Mouse (Mus musculus) gonadal fat pad, adult 2 months (tissue): ENCODE data around the gene Wnt6. TPM values are rescaled to one million over a fixed set of nuclear protein-coding genes. Genes with fewer than 3 reads are reported as not detected.
"Not testable (repeated sequence)": the region's sequence is repeated elsewhere in the genome, so short reads cannot be mapped to it uniquely, and the experiment has no call there.

Source experiments
- DNase-seq: peaks from one replicate; pipeline ENCODE4 v3.0.0-alpha.2; 2012; ENCODE audit warnings: low read depth
- polyA plus RNA-seq: library from polyadenylated mRNA; depleted of rRNA; stranded (reverse); fragments of >200 nt; gene quantifications from 2 replicates; pipeline ENCODE4 v1.2.3, GENCODE M21; 2012; rRNA removed

The Wnt6 gene
- polyA plus RNA-seq, 1 experiment, result 7.4 TPM

DNA sequence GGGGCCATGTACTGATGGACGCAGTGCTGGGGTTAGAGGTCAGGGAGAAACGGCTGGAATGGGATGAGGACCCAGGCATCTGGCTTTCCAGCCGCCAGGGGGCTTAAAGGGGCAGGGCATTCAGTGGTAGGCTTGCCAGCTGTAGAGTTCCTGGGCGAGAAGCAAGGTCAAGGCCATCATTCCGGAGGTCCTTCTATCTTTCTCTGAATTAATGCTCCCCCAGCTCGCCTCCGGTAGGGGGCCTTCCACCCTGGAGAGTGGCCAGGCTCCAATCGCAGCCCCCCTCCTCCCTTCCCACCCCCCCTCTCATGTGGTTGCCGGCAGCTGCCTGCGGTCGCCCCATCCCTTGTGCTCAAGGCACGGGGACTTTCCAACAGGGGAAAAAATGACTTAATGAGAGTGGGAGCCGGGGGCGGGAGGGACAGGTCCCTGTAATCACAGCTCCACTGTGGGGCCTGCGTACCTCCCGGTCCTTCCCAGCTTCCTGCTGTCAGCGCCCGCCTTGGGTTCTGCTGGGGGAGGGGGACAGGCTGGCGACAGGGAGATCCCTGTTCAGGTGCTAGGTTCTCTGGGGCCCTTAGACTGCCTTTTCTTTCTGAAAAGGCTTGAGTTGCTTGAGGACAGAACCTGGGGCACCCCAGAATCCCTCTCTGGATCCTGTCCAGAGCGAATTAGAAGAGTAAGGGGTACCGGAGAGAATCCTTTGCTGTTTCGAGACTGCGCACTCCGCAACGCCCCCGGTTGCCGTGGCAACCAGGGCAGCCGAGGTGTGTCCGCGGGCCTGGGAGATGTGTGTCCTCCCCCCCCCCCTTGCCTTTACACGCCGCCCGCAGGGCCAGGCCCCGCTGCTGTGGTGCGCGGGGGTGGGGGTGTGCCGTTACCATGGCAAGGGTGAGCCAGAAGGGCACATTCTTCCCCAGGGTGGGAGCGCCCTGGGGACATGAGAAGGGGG is 34.9 kb downstream of the Wnt6 start:
- no peak for DNase-seq

GRCm38 (mm10) chr1:74807551-74808071 is 35.9 kb downstream of the Wnt6 start:
- no peak for DNase-seq

- DNase-seq, result no peak
Measured at GRCm38 (mm10) chr1:74808078-74808477, 36.4 kb downstream of the Wnt6 start.

GRCm38 (mm10) chr1:74809007-74809406 is 37.3 kb downstream of the Wnt6 start:
- DNase-seq, result no peak

DNA sequence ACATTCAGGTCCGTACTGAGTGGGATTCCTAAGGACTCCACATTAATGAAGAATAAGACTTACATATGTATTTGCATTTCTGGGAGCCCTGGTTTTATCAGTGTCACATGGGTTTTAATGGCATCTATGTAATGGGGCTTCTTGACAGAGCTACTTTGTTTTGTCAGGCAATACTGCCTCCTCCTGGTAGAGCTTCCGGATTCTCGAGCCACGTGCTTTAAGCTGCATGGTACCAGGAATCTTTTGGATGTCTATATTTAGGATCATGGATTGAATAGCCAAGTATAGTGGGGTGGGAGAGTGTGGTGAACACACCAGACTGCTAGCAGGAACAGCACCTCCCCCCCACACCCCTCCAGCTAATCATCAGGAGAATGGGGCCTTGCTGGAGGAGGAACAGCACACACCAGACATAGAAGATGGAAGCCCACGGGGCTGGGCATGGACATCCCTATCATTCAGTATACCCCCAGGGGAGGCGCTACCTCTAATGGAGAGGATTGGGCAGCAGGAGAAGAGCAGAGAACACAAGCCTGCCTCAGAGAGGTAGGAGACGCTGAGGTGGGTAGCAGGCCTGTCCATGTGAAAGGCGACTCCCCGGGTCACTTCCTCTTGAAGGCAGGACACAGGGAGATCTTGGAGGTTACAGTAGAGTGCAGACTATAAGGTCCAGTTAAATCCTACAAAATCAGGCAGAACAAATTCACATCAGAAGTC is 43.4 kb downstream of the Wnt6 start:
- DNase-seq, result no peak

DNA sequence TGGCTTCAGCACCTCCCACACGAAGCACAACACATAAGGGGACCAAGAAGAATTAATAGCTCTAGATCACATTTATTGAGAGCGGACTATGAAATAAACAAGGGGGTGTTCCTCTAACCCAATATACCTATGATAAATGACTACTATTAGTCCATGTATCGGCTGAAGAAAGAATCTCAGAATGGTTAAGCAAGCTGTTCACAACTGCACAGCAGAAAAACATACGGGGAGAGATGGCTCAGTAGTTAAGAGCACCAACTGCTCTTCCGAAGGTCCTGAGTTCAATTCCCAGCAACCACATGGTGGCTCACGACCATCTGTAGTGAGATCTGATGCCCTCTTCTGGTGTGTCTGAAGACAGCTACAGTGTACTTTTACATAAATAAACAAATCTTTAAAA is 44.3 kb downstream of the Wnt6 start:
- DNase-seq, result not testable (repeated sequence)

- no peak for DNase-seq
Measured at GRCm38 (mm10) chr1:74816612-74817199, 45.0 kb downstream of the Wnt6 start.

GRCm38 (mm10) chr1:74817219-74817618 is 45.5 kb downstream of the Wnt6 start:
- DNase-seq, result no peak

DNA sequence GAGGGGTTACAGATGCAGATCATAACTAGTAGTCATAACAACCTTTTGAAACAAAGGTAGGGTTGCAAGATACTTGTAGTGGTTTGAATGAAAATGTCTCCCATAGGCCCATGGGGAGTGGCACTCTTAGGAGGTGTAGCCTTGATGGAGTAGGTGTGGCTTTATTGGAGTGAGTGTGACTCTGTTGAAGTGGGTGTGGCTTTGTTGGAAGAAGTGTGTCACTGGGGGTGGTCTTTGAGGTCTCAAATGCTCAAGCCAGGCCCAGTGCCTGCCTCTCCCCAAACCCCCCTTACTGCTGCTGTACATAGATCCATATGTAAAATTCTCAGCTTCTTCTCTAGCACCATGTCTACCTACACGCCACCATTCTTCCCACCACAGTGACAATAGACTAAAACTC is 46.8 kb downstream of the Wnt6 start:
- no peak for DNase-seq

- not testable (repeated sequence) for DNase-seq
Measured at GRCm38 (mm10) chr1:74823598-74823997, 51.9 kb downstream of the Wnt6 start.

DNA sequence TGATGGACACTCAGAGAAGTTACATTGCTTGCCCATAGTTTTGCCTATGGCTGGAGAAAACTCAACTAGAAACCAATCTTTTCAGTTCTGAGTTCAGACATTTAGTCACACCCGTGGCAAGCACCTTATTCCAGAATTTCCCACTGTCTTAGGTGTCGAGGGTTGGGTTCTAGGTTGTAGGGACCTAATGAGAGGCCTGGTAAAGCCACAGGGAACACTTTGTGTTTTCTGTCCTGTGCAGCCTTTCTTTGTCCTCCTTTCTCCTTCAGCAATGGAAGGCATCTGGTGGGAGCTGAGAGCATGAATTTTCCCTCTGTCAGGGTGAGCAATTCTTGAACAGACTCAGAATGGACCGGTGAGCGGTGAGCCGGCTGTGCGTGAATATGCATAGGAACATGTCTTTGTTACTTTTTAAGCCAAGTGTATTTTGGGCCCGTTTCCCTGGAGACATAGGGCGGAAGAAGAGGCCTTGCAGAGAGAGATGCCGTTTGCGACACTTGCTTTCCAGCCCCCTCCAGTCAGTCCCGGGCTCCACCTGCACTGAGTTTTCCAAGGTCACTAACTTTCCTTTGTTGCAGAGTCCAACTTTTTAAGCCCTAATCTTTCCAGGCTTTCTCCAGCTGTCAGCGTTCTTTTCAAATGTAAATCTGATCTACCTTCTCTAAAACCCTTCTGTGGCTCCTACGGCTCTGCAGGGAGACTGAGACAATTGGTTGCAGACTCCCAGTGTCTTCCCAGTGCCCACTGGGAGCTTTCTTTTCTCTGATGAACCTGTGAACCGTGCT is 53.0 kb downstream of the Wnt6 start:
- DNase-seq, result no peak

GRCm38 (mm10) chr1:74830061-74830460 is 58.4 kb downstream of the Wnt6 start:
- no peak for DNase-seq

DNA sequence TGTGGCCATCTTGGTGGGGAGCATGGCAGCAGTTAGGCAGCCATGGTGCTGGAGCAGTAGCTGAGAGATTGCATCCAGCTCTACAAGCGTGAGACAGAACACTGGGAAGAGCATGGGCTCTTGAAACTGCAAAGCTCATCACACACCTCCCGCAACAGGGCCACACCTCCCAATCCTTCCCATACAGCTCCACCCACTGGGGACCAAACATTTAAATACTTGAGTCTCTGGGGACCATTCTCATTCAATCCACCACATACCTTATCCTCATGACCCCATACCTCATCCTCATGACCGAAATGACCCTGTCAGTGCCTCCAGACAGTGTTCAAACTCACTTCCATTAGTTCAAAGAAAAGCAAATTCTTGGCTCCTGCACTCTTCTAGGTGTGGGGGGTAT is 61.6 kb downstream of the Wnt6 start:
- DNase-seq, result no peak

Other genes starting within 250 kb of the Wnt6 start
- gene Plcd4, start 229.0 kb upstream of the Wnt6 start, polyA plus RNA-seq, result 0.63 and 0.91 TPM in 2 replicates
- 4.1 and 4.9 TPM in 2 replicates for gene Usp37, start 227.6 kb upstream of the Wnt6 start, polyA plus RNA-seq
- gene Zfp142, start 183.6 kb upstream of the Wnt6 start, polyA plus RNA-seq, result 13.5 and 15.7 TPM in 2 replicates
- gene Bcs1l, start 183.6 kb upstream of the Wnt6 start, polyA plus RNA-seq, result 18.0 and 19.3 TPM in 2 replicates
- gene Rnf25, start 170.5 kb upstream of the Wnt6 start, polyA plus RNA-seq, result 61.1 and 67.2 TPM in 2 replicates
- 3.3 and 4.5 TPM in 2 replicates for gene Stk36, start 170.4 kb upstream of the Wnt6 start, polyA plus RNA-seq
- gene Ttll4, start 110.1 kb upstream of the Wnt6 start, polyA plus RNA-seq, result 10.1 and 12.9 TPM in 2 replicates
- gene Cyp27a1, start 58.3 kb upstream of the Wnt6 start, polyA plus RNA-seq, result 35.7 and 45.1 TPM in 2 replicates
- gene Prkag3, start 22.7 kb upstream of the Wnt6 start, polyA plus RNA-seq, result 2.5 and 4.1 TPM in 2 replicates
- 3.2 and 3.6 TPM in 2 replicates for gene Wnt10a, start 19.6 kb downstream of the Wnt6 start, polyA plus RNA-seq
- gene Cdk5r2, start 83.0 kb downstream of the Wnt6 start, polyA plus RNA-seq, result 0.04 and 0.09 TPM in 2 replicates
- gene Fev, start 113.5 kb downstream of the Wnt6 start, polyA plus RNA-seq, result not detected in 2 replicates
- 0.51 and 1.2 TPM in 2 replicates for gene Cryba2, start 121.3 kb downstream of the Wnt6 start, polyA plus RNA-seq
- 4.2 and 6.0 TPM in 2 replicates for gene Cfap65, start 163.7 kb downstream of the Wnt6 start, polyA plus RNA-seq
- 6.5 and 8.8 TPM in 2 replicates for gene Ihh, start 179.8 kb downstream of the Wnt6 start, polyA plus RNA-seq